Mouse (Mus musculus): Measurements from ENCODE around the gene Amh.
A peak's percentile ranks its signal among the peaks of the same experiment; 100 is the strongest.

Gene Amh

GRCm38 (mm10) chr10:80790761-80791404 is 14.2 kb upstream of the Amh start:
- DNase-seq, result no peak

GRCm38 (mm10) chr10:80791476-80792174 is 13.4 kb upstream of the Amh start:
- DNase-seq, result no peak

- no peak for DNase-seq
Observed at GRCm38 (mm10) chr10:80792175-80793032, 12.6 kb upstream of the Amh start.

- DNase-seq, result no peak
Observed at GRCm38 (mm10) chr10:80793033-80793784, 11.8 kb upstream of the Amh start.

GRCm38 (mm10) chr10:80793803-80794202 is 11.2 kb upstream of the Amh start:
- no peak for DNase-seq

DNA sequence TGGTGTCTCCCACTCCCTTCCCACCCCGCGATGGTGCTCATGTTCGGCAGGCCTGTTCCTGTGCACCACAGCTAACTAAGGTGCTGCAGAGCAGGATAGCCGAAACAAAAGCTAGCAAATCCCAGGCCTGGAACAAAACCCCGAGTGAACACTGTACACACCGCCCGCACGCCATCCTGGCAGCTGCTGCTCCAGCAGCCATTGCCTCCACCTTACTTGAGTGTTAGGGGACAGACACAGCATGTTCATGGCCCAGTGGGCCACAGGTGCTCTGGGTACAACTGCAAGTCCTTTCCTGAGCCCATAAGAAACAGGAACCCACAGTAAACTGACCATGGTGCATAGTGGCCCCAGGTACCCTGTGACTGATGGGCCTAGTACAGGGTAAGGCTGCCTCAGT is 10.3 kb upstream of the Amh start:
- DNase-seq, result no peak

- DNase-seq, result no peak
Observed at GRCm38 (mm10) chr10:80796307-80796848, 8.7 kb upstream of the Amh start.

DNA sequence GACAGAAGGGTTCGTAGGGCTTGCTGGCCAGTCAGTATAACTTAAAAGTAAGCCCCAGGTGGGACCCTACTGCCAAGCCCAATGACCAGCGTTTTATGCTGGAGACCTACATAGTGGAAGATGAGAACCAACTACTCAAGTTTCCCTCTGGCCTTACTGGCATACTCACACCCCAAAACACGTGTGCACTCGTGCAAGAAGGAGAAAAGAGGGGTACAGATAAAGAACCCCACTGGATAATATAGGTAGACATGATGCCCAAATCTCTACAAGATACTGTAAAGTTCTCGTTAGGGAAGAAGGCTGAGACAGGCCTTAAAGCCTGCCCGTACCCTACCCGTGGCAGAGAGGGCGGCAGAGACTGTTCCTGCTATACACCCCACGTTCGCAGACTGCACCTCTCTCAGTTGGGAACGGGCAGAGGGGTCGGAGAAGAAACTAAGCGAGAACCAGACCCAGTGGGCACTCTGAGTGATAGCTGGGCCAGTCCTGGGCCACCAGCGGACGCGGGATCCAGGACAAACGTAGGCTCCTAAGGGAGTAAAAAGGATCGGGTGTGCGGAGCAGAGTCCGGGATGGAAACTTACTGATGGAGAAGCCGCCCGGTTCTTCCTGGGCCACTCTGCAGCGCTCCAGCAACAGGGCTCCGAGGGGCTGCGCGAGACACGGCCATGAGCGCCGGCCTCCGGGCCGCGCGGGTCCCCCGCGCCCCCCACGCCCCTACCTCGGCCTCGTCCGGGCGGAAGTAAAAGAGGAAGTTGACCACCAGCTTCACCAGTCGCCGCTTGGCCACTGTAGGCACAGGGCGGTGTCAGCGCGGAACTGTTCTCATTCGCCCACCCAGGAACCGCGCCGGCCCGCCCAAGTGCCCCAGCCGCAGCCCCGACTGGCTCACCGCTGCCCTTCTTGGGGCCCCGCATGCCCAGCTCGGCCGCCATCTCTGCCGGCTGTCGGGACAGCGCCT is 7.6 kb upstream of the Amh start:
- peak; percentile 17 for DNase-seq

- DNase-seq, result peak; percentile 96
Observed at GRCm38 (mm10) chr10:80798150-80799006, 6.7 kb upstream of the Amh start, which contains the start of the genes Sf3a2 and Plekhj1. TSS of gene Sf3a2 (plus strand) at chr10:80798198. TSS of gene Plekhj1 (minus strand) at chr10:80798626.

- DNase-seq, result no peak
Observed at GRCm38 (mm10) chr10:80799070-80799566, 5.9 kb upstream of the Amh start.

GRCm38 (mm10) chr10:80802204-80802912 is 2.7 kb upstream of the Amh start:
- DNase-seq, result no peak

DNA sequence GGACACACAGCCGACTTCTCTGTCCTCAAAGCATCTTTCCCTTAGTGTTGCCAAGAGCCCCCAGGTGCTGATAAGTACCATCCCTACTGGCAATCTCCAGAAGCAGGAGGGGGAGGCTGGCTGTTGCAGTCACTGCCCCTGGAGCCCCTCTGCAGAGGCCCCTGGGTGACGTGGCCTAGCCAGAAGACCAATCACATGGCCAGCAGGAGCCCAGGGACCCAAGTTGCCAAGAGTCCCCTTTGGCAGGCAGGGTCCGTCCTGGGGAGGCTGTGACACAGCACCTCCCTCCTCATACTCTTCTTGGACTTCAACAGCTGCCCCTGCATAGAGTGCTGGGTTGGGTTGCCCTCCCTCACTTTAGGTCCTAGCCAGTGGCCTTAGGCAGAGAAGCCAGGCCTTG is 2.0 kb upstream of the Amh start:
- DNase-seq, result no peak

- no peak for DNase-seq
Observed at GRCm38 (mm10) chr10:80804340-80804739, 703 bp upstream of the Amh start.

DNA sequence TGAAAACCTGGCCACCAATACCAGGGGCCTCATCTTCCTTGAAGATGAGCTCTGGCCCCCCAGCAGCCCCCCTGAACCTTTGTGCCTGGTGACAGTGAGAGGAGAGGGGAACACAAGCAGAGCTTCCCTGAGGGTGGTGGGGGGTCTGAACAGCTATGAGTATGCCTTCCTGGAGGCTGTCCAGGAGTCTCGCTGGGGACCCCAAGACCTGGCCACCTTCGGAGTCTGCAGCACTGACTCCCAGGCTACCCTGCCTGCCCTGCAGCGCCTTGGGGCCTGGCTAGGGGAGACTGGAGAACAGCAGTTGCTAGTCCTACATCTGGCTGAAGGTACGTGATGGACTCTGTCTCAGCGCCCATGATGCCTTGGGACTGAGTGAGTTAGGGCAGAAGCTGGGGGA is 279 bp downstream of the Amh start:
- DNase-seq, result no peak

DNA sequence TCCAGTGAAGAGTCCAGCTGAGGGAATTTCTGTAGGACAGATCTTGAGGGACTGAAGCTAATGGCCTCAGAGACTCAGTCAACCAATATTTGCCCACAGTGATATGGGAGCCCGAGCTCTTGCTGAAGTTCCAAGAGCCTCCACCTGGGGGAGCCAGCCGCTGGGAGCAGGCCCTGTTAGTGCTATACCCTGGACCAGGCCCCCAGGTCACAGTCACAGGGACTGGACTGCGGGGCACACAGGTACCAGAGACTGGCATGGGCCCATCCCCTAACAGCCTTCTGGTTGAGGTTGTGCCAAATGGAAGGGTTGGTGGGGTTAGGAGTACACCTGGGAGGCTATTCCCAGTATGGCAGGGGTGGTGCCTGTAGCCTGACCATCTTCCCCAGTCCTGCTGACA is 882 bp downstream of the Amh start:
- DNase-seq, result peak; percentile 79

DNA sequence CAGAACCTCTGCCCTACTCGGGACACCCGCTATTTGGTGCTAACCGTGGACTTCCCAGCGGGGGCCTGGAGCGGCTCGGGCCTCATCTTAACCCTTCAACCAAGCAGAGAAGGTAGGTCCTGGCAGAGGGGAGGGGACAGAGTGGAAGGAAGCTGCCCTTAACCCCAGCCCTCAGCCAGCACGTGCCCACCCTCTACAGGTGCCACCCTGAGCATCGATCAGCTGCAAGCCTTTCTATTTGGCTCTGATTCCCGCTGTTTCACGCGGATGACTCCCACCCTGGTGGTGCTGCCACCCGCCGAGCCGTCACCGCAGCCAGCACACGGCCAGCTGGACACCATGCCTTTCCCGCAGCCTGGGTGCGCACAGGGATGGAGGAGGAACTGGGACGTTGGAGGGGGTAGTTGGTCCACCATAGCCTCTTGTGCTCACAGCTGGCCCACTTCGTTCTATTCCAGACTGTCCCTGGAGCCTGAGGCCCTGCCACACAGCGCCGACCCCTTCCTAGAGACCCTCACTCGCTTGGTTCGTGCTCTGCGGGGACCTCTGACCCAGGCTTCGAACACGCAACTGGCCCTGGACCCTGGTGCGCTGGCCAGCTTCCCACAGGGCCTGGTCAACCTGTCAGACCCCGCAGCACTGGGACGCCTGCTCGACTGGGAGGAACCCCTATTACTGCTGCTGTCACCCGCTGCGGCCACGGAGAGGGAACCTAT is 1.5 kb downstream of the Amh start:
- no peak for DNase-seq

DNA sequence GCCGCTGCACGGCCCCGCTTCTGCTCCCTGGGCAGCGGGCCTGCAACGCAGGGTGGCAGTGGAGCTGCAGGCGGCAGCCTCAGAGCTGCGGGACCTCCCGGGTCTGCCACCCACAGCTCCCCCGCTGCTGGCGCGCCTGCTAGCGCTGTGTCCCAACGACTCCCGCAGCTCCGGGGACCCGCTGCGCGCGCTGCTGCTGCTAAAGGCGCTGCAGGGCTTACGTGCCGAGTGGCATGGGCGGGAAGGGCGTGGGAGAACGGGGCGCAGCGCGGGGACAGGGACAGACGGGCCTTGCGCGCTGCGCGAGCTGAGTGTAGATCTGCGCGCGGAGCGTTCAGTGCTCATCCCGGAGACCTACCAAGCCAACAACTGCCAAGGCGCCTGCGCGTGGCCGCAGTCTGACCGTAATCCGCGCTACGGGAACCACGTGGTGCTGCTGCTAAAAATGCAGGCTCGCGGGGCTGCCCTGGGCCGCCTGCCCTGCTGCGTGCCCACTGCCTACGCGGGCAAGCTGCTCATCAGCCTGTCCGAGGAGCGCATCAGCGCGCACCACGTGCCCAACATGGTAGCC is 2.1 kb downstream of the Amh start:
- DNase-seq, result peak; percentile 56
